18 mouse cellular contexts compared by ENCODE assay signal in the genomic region with DNA sequence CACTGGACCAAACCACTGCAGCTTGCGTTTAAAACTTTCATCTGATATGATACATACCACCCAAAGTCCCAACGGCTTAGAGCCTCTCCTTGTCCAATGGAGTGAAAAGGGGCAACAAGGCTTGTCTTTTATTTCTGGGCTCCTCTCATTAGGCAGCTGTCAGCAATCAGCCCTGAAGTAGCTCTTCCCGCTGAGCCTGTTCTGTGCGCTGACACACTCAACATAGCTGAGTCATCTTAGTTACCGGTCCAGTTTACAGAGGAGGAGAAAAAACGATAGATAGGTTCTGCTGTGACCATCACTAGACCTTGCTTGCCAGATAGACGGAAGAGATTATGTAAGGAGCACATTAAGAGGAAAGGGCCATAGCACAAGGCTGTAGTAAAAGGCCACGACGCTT. TPM values are rescaled to one million over a fixed set of nuclear protein-coding genes. Genes with fewer than 3 reads are reported as not detected.
DNase-seq lines count a peak whose midpoint lies in the region; ATAC-seq and TF ChIP-seq lines count a peak whose summit lies in the region.
"Had no signal": no experiment of that assay in that cellular context is flagged by ENCODE, and none has a peak within 500 bp of the region (broad histone marks: within the 10 kb centered on the region; RNA-seq: fewer than 3 reads in every experiment).

No protein-coding gene starts in this region.

- in situ Hi-C loops in ES-E14 (cut with MboI; ENCODE audit: low sequenced_read_pairs in 2 of 2, unreplicated experiment in 2 of 2): no loop called here

- no peaks in the 10 kb centered on the region for H3K36me3 ChIP-seq in forebrain, embryonic 14.5 days (ENCODE audit: control insufficient read depth, insufficient read depth, low read length)
- H3K36me3 ChIP-seq in forebrain, embryonic 10.5 days (replicated peaks): no peaks in the 10 kb centered on the region
- H3K36me3 ChIP-seq in heart, embryonic 16.5 days (ENCODE audit: control insufficient read depth, insufficient read depth): no peaks in the 10 kb centered on the region
- H3K36me3 ChIP-seq in ES-E14 (ENCODE audit: control insufficient read depth, insufficient read depth, low read length, poor library complexity, severe bottlenecking): no peaks in the 10 kb centered on the region
- no peaks in the 10 kb centered on the region for H3K36me3 ChIP-seq in embryonic facial prominence, embryonic 15.5 days
- H3K36me3 ChIP-seq in hindbrain, embryonic 16.5 days (ENCODE audit: control insufficient read depth, insufficient read depth, low read length): no peaks in the 10 kb centered on the region
- H3K36me3 ChIP-seq: kidney, embryonic 15.5 days; liver, embryonic 15.5 days; midbrain, embryonic 12.5 days had no signal

- ATAC-seq in forebrain, embryonic 14.5 days: no peak
- no peak; the same call in 1 of the 2 replicates for ATAC-seq in heart, embryonic 16.5 days (replicated peaks; ENCODE audit: extremely low read depth, insufficient read depth, low FRiP score)
- ATAC-seq in embryonic facial prominence, embryonic 15.5 days (ENCODE audit: insufficient number of reproducible peaks, low FRiP score, low TSS enrichment, low read depth): no peak
- no peak for ATAC-seq in hindbrain, embryonic 16.5 days
- ATAC-seq: inflammation-experienced regulatory T-cells, adult 6 months had no signal

- no peak overlapping the region for H3K9ac ChIP-seq in forebrain, embryonic 14.5 days (ENCODE audit: low read length)
- no peak overlapping the region for H3K9ac ChIP-seq in heart, embryonic 16.5 days (ENCODE audit: low read length)
- no peak overlapping the region for H3K9ac ChIP-seq in ES-E14 (ENCODE audit: insufficient read depth, low read depth, low read length, poor library complexity, severe bottlenecking)
- H3K9ac ChIP-seq in embryonic facial prominence, embryonic 15.5 days: no peak overlapping the region
- H3K9ac ChIP-seq in hindbrain, embryonic 16.5 days (ENCODE audit: low read depth, low read length): no peak overlapping the region
- H3K9ac ChIP-seq: kidney, embryonic 15.5 days; liver, embryonic 15.5 days; midbrain, embryonic 12.5 days had no signal

- H3K27me3 ChIP-seq in forebrain, embryonic 14.5 days (replicated peaks; ENCODE audit: control insufficient read depth, insufficient read depth, low read length): no peaks in the 10 kb centered on the region
- H3K27me3 ChIP-seq in forebrain, embryonic 10.5 days (ENCODE audit: poor library complexity, severe bottlenecking): no peaks in the 10 kb centered on the region
- no peaks in the 10 kb centered on the region for H3K27me3 ChIP-seq in heart, embryonic 16.5 days (ENCODE audit: control insufficient read depth, insufficient read depth, low read length)
- H3K27me3 ChIP-seq in embryonic facial prominence, embryonic 15.5 days: no peaks in the 10 kb centered on the region
- H3K27me3 ChIP-seq in hindbrain, embryonic 16.5 days (replicated peaks; ENCODE audit: control insufficient read depth, insufficient read depth, low read length): no peaks in the 10 kb centered on the region
- H3K27me3 ChIP-seq: kidney, embryonic 15.5 days; liver, embryonic 15.5 days; midbrain, embryonic 12.5 days had no signal

- no peak overlapping the region for H3K4me3 ChIP-seq in forebrain, embryonic 14.5 days (ENCODE audit: low read depth, low read length)
- H3K4me3 ChIP-seq in forebrain, embryonic 10.5 days: no peak overlapping the region
- H3K4me3 ChIP-seq in heart, embryonic 16.5 days (ENCODE audit: low read length): no peak overlapping the region
- H3K4me3 ChIP-seq in ES-E14 (ENCODE audit: insufficient read depth in 1 of 2, low read depth in 1 of 2, low read length in 2 of 2, poor library complexity in 1 of 2, severe bottlenecking in 1 of 2): no peak overlapping the region
- no peak overlapping the region for H3K4me3 ChIP-seq in embryonic facial prominence, embryonic 15.5 days (replicated peaks)
- no peak overlapping the region for H3K4me3 ChIP-seq in hindbrain, embryonic 16.5 days (ENCODE audit: low read length)
- H3K4me3 ChIP-seq: kidney, embryonic 15.5 days; liver, embryonic 15.5 days; midbrain, embryonic 12.5 days; myocyte had no signal

- no peak overlapping the region for H3K27ac ChIP-seq in forebrain, embryonic 14.5 days (ENCODE audit: low read depth, low read length)
- H3K27ac ChIP-seq in forebrain, embryonic 10.5 days: no peak overlapping the region
- H3K27ac ChIP-seq in heart, embryonic 16.5 days (ENCODE audit: low read length): peak overlapping the region; percentile 63
- H3K27ac ChIP-seq in ES-E14 (ENCODE audit: insufficient read depth, low read depth, low read length, poor library complexity, severe bottlenecking): no peak overlapping the region
- 0 out of 2 replicates have a peak overlapping the region, but pooled peaks have one; percentile 34 for H3K27ac ChIP-seq in embryonic facial prominence, embryonic 15.5 days (replicated peaks)
- H3K27ac ChIP-seq in hindbrain, embryonic 16.5 days (ENCODE audit: low read depth, low read length): no peak overlapping the region
- H3K27ac ChIP-seq: kidney, embryonic 15.5 days; liver, embryonic 15.5 days; midbrain, embryonic 12.5 days had no signal

- no peak overlapping the region for H3K4me2 ChIP-seq in forebrain, embryonic 14.5 days (ENCODE audit: low read length)
- no peak overlapping the region for H3K4me2 ChIP-seq in heart, embryonic 16.5 days (ENCODE audit: low read depth, low read length)
- no peak overlapping the region for H3K4me2 ChIP-seq in embryonic facial prominence, embryonic 15.5 days (replicated peaks)
- no peak overlapping the region for H3K4me2 ChIP-seq in hindbrain, embryonic 16.5 days (ENCODE audit: low read length)
- H3K4me2 ChIP-seq: kidney, embryonic 15.5 days; liver, embryonic 15.5 days; midbrain, embryonic 12.5 days had no signal

- H3K4me1 ChIP-seq in forebrain, embryonic 14.5 days (ENCODE audit: control insufficient read depth, insufficient read depth, low read length): peaks cover 6% of the 10 kb centered on the region
- H3K4me1 ChIP-seq in forebrain, embryonic 10.5 days: 0 out of 2 replicates have a peak, but pooled peaks cover 2% of the 10 kb centered on the region
- H3K4me1 ChIP-seq in heart, embryonic 16.5 days (ENCODE audit: control insufficient read depth, insufficient read depth, low read length): peaks cover 12% of the 10 kb centered on the region
- peaks cover 2 to 25% of the 10 kb centered on the region in 2 experiments; a peak in 3 of 4 replicates for H3K4me1 ChIP-seq in ES-E14 (ENCODE audit: control insufficient read depth in 2 of 2, insufficient read depth in 2 of 2, low read length in 2 of 2, poor library complexity in 1 of 2)
- H3K4me1 ChIP-seq in embryonic facial prominence, embryonic 15.5 days: peaks cover 12% of the 10 kb centered on the region; the same call in 1 of the 2 replicates
- H3K4me1 ChIP-seq in hindbrain, embryonic 16.5 days (ENCODE audit: control insufficient read depth, insufficient read depth, low read depth, low read length): no peaks in the 10 kb centered on the region
- H3K4me1 ChIP-seq: kidney, embryonic 15.5 days; liver, embryonic 15.5 days had no signal

- peak; percentile 36 for DNase-seq in forebrain, embryonic 14.5 days (ENCODE audit: low spot score)
- no peak for DNase-seq in forebrain, embryonic 10.5 days (ENCODE audit: extremely low spot score, low spot score)
- DNase-seq in heart, postnatal 4 days: no peak
- DNase-seq in ES-E14 (ENCODE audit: low read depth, low spot score): no peak
- DNase-seq in lung, postnatal 36 days: no peak
- DNase-seq: adrenal gland, postnatal 36 days; cerebellum, adult 11 months; lung, postnatal 14 days; thymus, postnatal 36 days had no signal

- no peaks in the 10 kb centered on the region for H3K9me3 ChIP-seq in forebrain, embryonic 14.5 days (replicated peaks; ENCODE audit: control insufficient read depth, low read length)
- no peaks in the 10 kb centered on the region for H3K9me3 ChIP-seq in forebrain, embryonic 10.5 days
- H3K9me3 ChIP-seq in heart, embryonic 16.5 days (replicated peaks; ENCODE audit: control insufficient read depth, low read length): no peaks in the 10 kb centered on the region; the same call in 1 of the 2 replicates
- no peaks in the 10 kb centered on the region for H3K9me3 ChIP-seq in ES-E14 (ENCODE audit: control insufficient read depth, insufficient read depth, low read depth, low read length)
- no peaks in the 10 kb centered on the region for H3K9me3 ChIP-seq in embryonic facial prominence, embryonic 15.5 days (replicated peaks)
- H3K9me3 ChIP-seq in hindbrain, embryonic 16.5 days (ENCODE audit: control insufficient read depth, low read length): no peaks in the 10 kb centered on the region
- H3K9me3 ChIP-seq: kidney, embryonic 15.5 days; liver, embryonic 15.5 days; midbrain, embryonic 12.5 days had no signal

- 68% methylated on average over 9 of the region's 9 CpGs for WGBS in forebrain, embryonic 14.5 days
- 91% methylated on average over 9 of the region's 9 CpGs for WGBS in forebrain, embryonic 10.5 days
- WGBS in heart, embryonic 16.5 days: 50% methylated on average over 9 of the region's 9 CpGs
- 50% methylated on average over 9 of the region's 9 CpGs for WGBS in embryonic facial prominence, embryonic 15.5 days
- WGBS in hindbrain, embryonic 16.5 days: 78% methylated on average over 9 of the region's 9 CpGs

TF ChIP-seq in ES-E14, 5 proteins besides CTCF, POLR2A, EP300 and RAD21:
- TF ChIP-seq MAFK (IDR thresholded peaks at IDR 0.05; ENCODE audit: insufficient read depth, low read depth, low read length) (0 out of 2 replicates have a peak, but pooled peaks have one; percentile 28), ZNF384 (IDR thresholded peaks at IDR 0.05; ENCODE audit: low read depth, low read length) (no peak)

RNA-seq across cellular contexts. Expression of gene Vwa3b, which starts 50.9 kb away (rescaled TPM):
- 0.90 and 1.1 TPM in 2 replicates for polyA plus RNA-seq in forebrain, embryonic 14.5 days (2014; fragmentation: Nextera tagmentation; extraction: Ambion mirVana)
- 0.16 TPM in 1 of 2 replicates, not detected in the other for polyA plus RNA-seq in forebrain, embryonic 10.5 days (2016; fragmentation: Nextera tagmentation; extraction: Ambion mirVana)
- 0.11 and 0.49 TPM in 2 replicates for polyA plus RNA-seq in heart, embryonic 16.5 days (2015; fragmentation: Nextera tagmentation; extraction: Ambion mirVana)
- total RNA-seq in heart, postnatal 4 days (2021): under 1 TPM in 1 of 2 experiments, not detected in 1; 0.41 TPM
- total RNA-seq in ES-E14 (2012; rRNA removed): 17.5 and 38.7 TPM in 2 replicates
- 1.8 and 2.9 TPM in 2 replicates for polyA plus RNA-seq in embryonic facial prominence, embryonic 15.5 days (2015; fragmentation: Nextera tagmentation; extraction: Ambion mirVana)
- polyA plus RNA-seq in hindbrain, embryonic 16.5 days (2015; fragmentation: Nextera tagmentation; extraction: Ambion mirVana): 0.81 and 2.9 TPM in 2 replicates
- total RNA-seq: common myeloid progenitor, adult 5-6 weeks had no signal
- polyA plus RNA-seq: kidney, embryonic 15.5 days; liver, embryonic 15.5 days; myocyte had no signal

Comparison
In these comparisons a context has a peak if more than half of its experiments do, and no peak if none do; other contexts are left out.
1. H3K27ac ChIP-seq: peak in heart, embryonic 16.5 days (single experiment) and embryonic facial prominence, embryonic 15.5 days (single experiment); none in forebrain, embryonic 14.5 days (single experiment), forebrain, embryonic 10.5 days (single experiment), ES-E14 (single experiment) and hindbrain, embryonic 16.5 days (single experiment).